Mouse (Mus musculus): Measurements from ENCODE around the gene Ggta1. TPM values are rescaled to one million over a fixed set of nuclear protein-coding genes. Genes with fewer than 3 reads are reported as not detected.

The Ggta1 gene
- polyA plus RNA-seq, 1 experiment from 2014 or later = 23.3 TPM

GRCm38 (mm10) chr2:35412246-35412645, 50.8 kb downstream of the Ggta1 start:
- WGBS = 65% methylated on average over 2 of the region's 2 CpGs
- no peak for ATAC-seq (ENCODE audit: low FRiP score, low TSS enrichment)
- no peaks in the 10 kb centered on the region for H3K9me3 ChIP-seq (ENCODE audit: low read length)
- H3K4me3 ChIP-seq (ENCODE audit: low read length) = no peak overlapping the region
- 0 out of 2 replicates have a peak, but pooled peaks cover 7% of the 10 kb centered on the region for H3K4me1 ChIP-seq (ENCODE audit: insufficient read depth, low read length)
- no peak overlapping the region for H3K4me2 ChIP-seq (replicated peaks; ENCODE audit: low read depth, low read length)
- H3K27ac ChIP-seq (ENCODE audit: low read length) = no peak overlapping the region
- 0 out of 2 replicates have a peak, but pooled peaks cover 3% of the 10 kb centered on the region for H3K36me3 ChIP-seq (ENCODE audit: insufficient read depth, low read length)
- H3K9ac ChIP-seq (replicated peaks; ENCODE audit: low read length) = no peak overlapping the region
- no peaks in the 10 kb centered on the region for H3K27me3 ChIP-seq (ENCODE audit: insufficient read depth, low read length)

DNA sequence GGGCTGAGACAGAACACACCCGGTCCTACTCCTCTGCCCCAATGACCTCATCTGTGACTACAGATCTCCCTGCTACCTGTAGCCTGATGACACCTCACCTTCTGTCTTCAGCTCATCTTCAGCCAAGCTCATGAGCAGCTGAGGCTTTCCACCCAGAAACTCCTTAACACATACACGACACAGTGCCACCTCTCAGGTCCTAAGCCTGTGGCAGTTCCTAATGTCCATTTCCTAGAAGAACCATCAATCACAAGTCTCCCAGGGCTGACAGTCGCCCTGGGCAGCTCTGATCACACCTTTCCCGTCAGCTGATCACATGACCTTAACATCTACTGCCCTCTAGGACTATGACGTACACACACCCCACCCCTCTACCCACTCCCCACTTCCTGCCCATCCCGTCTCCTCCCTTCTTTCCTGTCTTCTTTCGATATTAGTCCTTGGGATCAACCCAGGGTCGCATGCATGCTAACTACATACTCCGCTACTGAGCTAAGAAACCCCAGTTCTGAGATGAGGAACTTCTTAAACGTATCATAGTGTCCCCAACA, 51.3 kb downstream of the Ggta1 start:
- H3K9me3 ChIP-seq (ENCODE audit: low read length) = no peaks in the 10 kb centered on the region
- H3K9ac ChIP-seq (replicated peaks; ENCODE audit: low read length) = no peak overlapping the region
- H3K4me1 ChIP-seq (ENCODE audit: insufficient read depth, low read length) = 0 out of 2 replicates have a peak, but pooled peaks cover 7% of the 10 kb centered on the region
- H3K4me3 ChIP-seq (ENCODE audit: low read length) = no peak overlapping the region
- 66% methylated on average over 10 of the region's 10 CpGs for WGBS
- H3K4me2 ChIP-seq (replicated peaks; ENCODE audit: low read depth, low read length) = no peak overlapping the region
- ATAC-seq (ENCODE audit: low FRiP score, low TSS enrichment) = no peak
- 0 out of 2 replicates have a peak, but pooled peaks cover 3% of the 10 kb centered on the region for H3K36me3 ChIP-seq (ENCODE audit: insufficient read depth, low read length)
- no peak overlapping the region for H3K27ac ChIP-seq (ENCODE audit: low read length)
- no peaks in the 10 kb centered on the region for H3K27me3 ChIP-seq (ENCODE audit: insufficient read depth, low read length)

- Histone ChIP-seq H3K4me1 (ENCODE audit: insufficient read depth, low read length) (0 out of 2 replicates have a peak, but pooled peaks cover 7% of the 10 kb centered on the region), H3K9me3 (ENCODE audit: low read length) (no peaks in the 10 kb centered on the region), H3K27me3 (ENCODE audit: insufficient read depth, low read length) (no peaks in the 10 kb centered on the region), H3K9ac (replicated peaks; ENCODE audit: low read length) (no peak overlapping the region), H3K4me2 (replicated peaks; ENCODE audit: low read depth, low read length) (no peak overlapping the region), H3K36me3 (ENCODE audit: insufficient read depth, low read length) (0 out of 2 replicates have a peak, but pooled peaks cover 3% of the 10 kb centered on the region), H3K4me3 (ENCODE audit: low read length) (no peak overlapping the region), H3K27ac (ENCODE audit: low read length) (no peak overlapping the region)
- ATAC-seq (ENCODE audit: low FRiP score, low TSS enrichment) = no peak
- 90% methylated on average over 6 of the region's 6 CpGs for WGBS
These were observed 53.6 kb downstream of the Ggta1 start for GRCm38 (mm10) chr2:35409466-35409865.

DNA sequence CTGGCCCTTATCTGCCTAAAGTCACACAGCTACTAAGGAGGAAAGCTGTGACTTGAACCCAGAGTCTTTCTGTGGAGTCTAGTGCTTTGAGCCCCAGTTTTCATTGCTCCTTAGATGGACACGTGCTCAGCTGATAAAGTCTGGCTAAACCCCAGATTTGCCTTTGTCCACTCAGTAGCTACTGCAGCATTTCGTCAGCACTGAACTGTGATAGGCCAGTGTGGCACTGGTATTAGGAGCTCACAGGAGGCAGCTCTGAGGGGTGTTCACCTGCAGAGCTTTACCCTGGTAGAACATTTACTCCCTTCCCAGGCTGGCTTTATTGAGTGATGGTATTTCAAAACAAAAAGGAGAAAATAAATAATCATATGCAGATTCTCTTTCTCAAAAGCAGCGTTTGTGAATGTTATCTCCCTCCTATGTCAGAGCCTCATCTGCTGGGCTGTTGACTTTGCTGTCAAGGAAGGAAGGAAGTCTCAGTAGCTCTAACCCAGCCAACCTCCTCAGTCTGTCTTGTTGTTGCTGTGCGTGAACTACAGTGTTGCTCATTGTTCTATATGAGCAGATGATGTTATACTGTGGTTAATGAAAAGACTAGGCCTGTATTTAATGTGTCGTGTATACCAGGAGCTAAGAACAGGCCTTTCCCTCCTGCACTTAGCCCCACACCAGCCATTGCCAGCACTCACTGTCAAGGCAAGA, 54.5 kb downstream of the Ggta1 start:
- Histone ChIP-seq H3K9me3 (ENCODE audit: low read length) (no peaks in the 10 kb centered on the region), H3K9ac (replicated peaks; ENCODE audit: low read length) (no peak overlapping the region), H3K4me2 (replicated peaks; ENCODE audit: low read depth, low read length) (no peak overlapping the region), H3K4me3 (ENCODE audit: low read length) (no peak overlapping the region), H3K27me3 (ENCODE audit: insufficient read depth, low read length) (no peaks in the 10 kb centered on the region), H3K36me3 (ENCODE audit: insufficient read depth, low read length) (0 out of 2 replicates have a peak, but pooled peaks cover 3% of the 10 kb centered on the region), H3K4me1 (ENCODE audit: insufficient read depth, low read length) (0 out of 2 replicates have a peak, but pooled peaks cover 3% of the 10 kb centered on the region), H3K27ac (ENCODE audit: low read length) (no peak overlapping the region)
- no peak for ATAC-seq (ENCODE audit: low FRiP score, low TSS enrichment)
- WGBS = 74% methylated on average over 5 of the region's 5 CpGs

DNA sequence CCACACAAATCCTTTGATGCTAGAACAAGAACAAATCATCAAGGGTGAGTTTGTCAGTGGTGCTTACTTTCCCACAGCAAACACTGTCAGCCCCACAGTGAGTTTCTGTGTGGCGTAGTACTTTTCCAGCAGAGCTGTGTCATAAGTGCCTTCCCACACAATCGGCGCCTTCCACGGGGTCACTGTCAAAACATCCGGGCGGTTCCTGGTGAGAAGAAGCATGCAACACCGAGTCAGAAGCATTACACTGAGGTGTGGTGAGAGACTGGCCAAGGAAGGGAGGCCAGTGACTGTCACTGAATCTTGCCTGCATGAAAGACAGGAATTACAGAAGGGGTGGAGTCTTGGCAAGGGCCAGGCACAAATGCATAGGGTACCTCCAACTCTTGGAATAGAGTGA, 55.2 kb downstream of the Ggta1 start:
- no peak overlapping the region for H3K27ac ChIP-seq (ENCODE audit: low read length)
- no peaks in the 10 kb centered on the region for H3K27me3 ChIP-seq (ENCODE audit: insufficient read depth, low read length)
- WGBS = 67% methylated on average over 7 of the region's 7 CpGs
- H3K4me2 ChIP-seq (replicated peaks; ENCODE audit: low read depth, low read length) = no peak overlapping the region
- H3K4me3 ChIP-seq (ENCODE audit: low read length) = no peak overlapping the region
- H3K36me3 ChIP-seq (ENCODE audit: insufficient read depth, low read length) = peaks cover 3% of the 10 kb centered on the region; the same call in 1 of the 2 replicates
- H3K4me1 ChIP-seq (ENCODE audit: insufficient read depth, low read length) = no peaks in the 10 kb centered on the region
- no peak for ATAC-seq (ENCODE audit: low FRiP score, low TSS enrichment)
- no peaks in the 10 kb centered on the region for H3K9me3 ChIP-seq (ENCODE audit: low read length)
- no peak overlapping the region for H3K9ac ChIP-seq (replicated peaks; ENCODE audit: low read length)

GRCm38 (mm10) chr2:35407266-35407665, 55.8 kb downstream of the Ggta1 start:
- WGBS = 85% methylated on average over 6 of the region's 6 CpGs
- ATAC-seq (ENCODE audit: low FRiP score, low TSS enrichment) = no peak
- no peak overlapping the region for H3K4me2 ChIP-seq (replicated peaks; ENCODE audit: low read depth, low read length)

DNA sequence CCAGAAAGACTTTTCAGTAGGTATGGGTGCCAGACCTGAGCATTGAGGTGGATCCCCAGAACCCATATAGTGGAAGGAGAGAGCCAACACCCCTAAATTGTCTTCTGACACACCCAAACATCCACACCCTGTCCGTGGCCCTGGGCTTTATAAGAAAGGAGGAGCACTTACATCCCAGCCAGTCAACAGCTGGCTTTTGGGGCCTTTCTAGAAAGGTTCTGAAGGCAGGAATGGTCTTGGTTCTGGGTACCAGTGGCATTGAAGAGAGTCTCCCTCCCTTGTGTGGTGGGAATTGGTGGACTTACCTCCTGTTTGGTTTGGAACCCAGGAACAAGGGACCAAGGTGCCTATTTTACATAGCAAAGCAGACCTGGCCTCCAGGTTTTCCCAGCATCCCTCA, 56.4 kb downstream of the Ggta1 start:
- no peak for ATAC-seq (ENCODE audit: low FRiP score, low TSS enrichment)
- no peak overlapping the region for H3K4me3 ChIP-seq (ENCODE audit: low read length)
- H3K9me3 ChIP-seq (ENCODE audit: low read length) = no peaks in the 10 kb centered on the region
- H3K4me2 ChIP-seq (replicated peaks; ENCODE audit: low read depth, low read length) = no peak overlapping the region
- H3K27ac ChIP-seq (ENCODE audit: low read length) = no peak overlapping the region
- no peak overlapping the region for H3K9ac ChIP-seq (replicated peaks; ENCODE audit: low read length)
- no peaks in the 10 kb centered on the region for H3K27me3 ChIP-seq (ENCODE audit: insufficient read depth, low read length)
- no peaks in the 10 kb centered on the region for H3K4me1 ChIP-seq (ENCODE audit: insufficient read depth, low read length)
- H3K36me3 ChIP-seq (ENCODE audit: insufficient read depth, low read length) = peaks cover 12% of the 10 kb centered on the region; the same call in 1 of the 2 replicates
- WGBS = 95% methylated on average over 1 of the region's 1 CpGs

More at GRCm38 (mm10) chr2:35407266-35407665, 55.8 kb downstream of the Ggta1 start:
- no peak overlapping the region for H3K27ac ChIP-seq (ENCODE audit: low read length)
- no peaks in the 10 kb centered on the region for H3K27me3 ChIP-seq (ENCODE audit: insufficient read depth, low read length)
- no peak overlapping the region for H3K4me3 ChIP-seq (ENCODE audit: low read length)
- H3K9ac ChIP-seq (replicated peaks; ENCODE audit: low read length) = no peak overlapping the region
- H3K9me3 ChIP-seq (ENCODE audit: low read length) = no peaks in the 10 kb centered on the region
- no peaks in the 10 kb centered on the region for H3K4me1 ChIP-seq (ENCODE audit: insufficient read depth, low read length)
- H3K36me3 ChIP-seq (ENCODE audit: insufficient read depth, low read length) = peaks cover 9% of the 10 kb centered on the region; the same call in 1 of the 2 replicates

DNA sequence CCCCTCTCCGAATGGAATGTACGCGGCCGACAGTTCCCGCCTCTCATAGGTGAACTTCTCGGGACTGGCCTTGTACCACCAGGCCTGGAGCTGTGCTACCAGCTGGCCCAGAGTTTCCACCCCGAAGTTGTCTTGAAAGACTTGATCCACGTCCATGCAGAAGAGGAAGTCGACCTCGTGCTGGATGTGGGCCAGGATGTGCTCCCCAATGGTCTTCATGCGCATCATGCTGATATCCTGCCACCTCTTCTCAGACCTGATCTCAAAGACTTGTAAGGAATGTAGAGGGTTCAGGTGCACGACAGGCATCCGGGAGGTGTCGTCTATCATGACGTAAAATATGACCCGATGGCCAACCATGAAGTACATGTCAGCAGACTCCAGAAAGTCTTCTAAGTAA, 60.6 kb downstream of the Ggta1 start:
- H3K27ac ChIP-seq (ENCODE audit: low read length) = no peak overlapping the region
- no peaks in the 10 kb centered on the region for H3K9me3 ChIP-seq (ENCODE audit: low read length)
- WGBS = 88% methylated on average over 16 of the region's 16 CpGs
- H3K4me2 ChIP-seq (replicated peaks; ENCODE audit: low read depth, low read length) = no peak overlapping the region
- ATAC-seq (ENCODE audit: low FRiP score, low TSS enrichment) = no peak
- H3K27me3 ChIP-seq (ENCODE audit: insufficient read depth, low read length) = no peaks in the 10 kb centered on the region
- peaks cover 11% of the 10 kb centered on the region; the same call in 1 of the 2 replicates for H3K36me3 ChIP-seq (ENCODE audit: insufficient read depth, low read length)
- no peaks in the 10 kb centered on the region for H3K4me1 ChIP-seq (ENCODE audit: insufficient read depth, low read length)
- no peak overlapping the region for H3K9ac ChIP-seq (replicated peaks; ENCODE audit: low read length)
- H3K4me3 ChIP-seq (ENCODE audit: low read length) = no peak overlapping the region

GRCm38 (mm10) chr2:35400739-35401138, 62.3 kb downstream of the Ggta1 start:
- H3K9me3 ChIP-seq (ENCODE audit: low read length) = no peaks in the 10 kb centered on the region
- WGBS = 81% methylated on average over 7 of the region's 7 CpGs
- H3K27ac ChIP-seq (ENCODE audit: low read length) = no peak overlapping the region
- H3K4me3 ChIP-seq (ENCODE audit: low read length) = no peak overlapping the region
- H3K4me1 ChIP-seq (ENCODE audit: insufficient read depth, low read length) = no peaks in the 10 kb centered on the region; the same call in 1 of the 2 replicates
- no peak for ATAC-seq (ENCODE audit: low FRiP score, low TSS enrichment)
- no peak overlapping the region for H3K4me2 ChIP-seq (replicated peaks; ENCODE audit: low read depth, low read length)
- H3K27me3 ChIP-seq (ENCODE audit: insufficient read depth, low read length) = no peaks in the 10 kb centered on the region
- H3K36me3 ChIP-seq (ENCODE audit: insufficient read depth, low read length) = peaks cover 11% of the 10 kb centered on the region; the same call in 1 of the 2 replicates
- no peak overlapping the region for H3K9ac ChIP-seq (replicated peaks; ENCODE audit: low read length)

Data from kidney, embryonic 16.5 days (tissue).